Mouse (Mus musculus) inflammation-experienced regulatory T-cells, adult 16 weeks (primary cell): ENCODE data around the gene Snx13. TPM values are rescaled to one million over a fixed set of nuclear protein-coding genes. Genes with fewer than 3 reads are reported as not detected.

Experiments used
- polyA plus RNA-seq: library from polyadenylated mRNA; unstranded; fragments of 100-300 nt; shearing (Covaris generic); gene quantifications from one replicate; pipeline ENCODE4 v1.2.1, GENCODE M21; 2017

Snx13 gene
- 63.3 TPM for polyA plus RNA-seq

DNA sequence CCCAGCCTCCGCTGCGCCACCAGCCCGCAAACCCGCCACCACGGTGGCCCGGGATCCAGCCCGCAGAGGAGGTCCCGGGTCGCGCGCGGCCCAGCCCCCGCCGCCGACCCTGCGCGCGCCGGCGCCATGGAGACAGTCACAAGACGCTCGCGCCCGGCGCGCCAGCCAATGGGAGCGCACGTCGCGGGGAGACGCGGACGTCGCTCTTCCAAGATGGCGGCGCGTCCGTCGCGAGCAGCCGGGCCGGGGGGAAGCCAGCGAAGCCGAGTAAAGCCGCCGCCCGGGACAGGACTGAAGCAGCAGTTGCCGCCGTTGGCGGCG, at the start of gene Snx13:
Gene Snx13 (plus strand): TSS at position 188 of the 321 bp plus-strand sequence.

Other genes with a start within 250 kb of the Snx13 start
- 6.4 TPM for gene Hdac9, start 130.1 kb upstream of the Snx13 start, polyA plus RNA-seq
- gene Prps1l1, start 62.4 kb upstream of the Snx13 start, polyA plus RNA-seq, result 2.0 TPM